Mouse (Mus musculus) heart, embryonic 10.5 days (tissue): Measurements from ENCODE around the gene Nmur1. TPM values are rescaled to one million over a fixed set of nuclear protein-coding genes. Genes with fewer than 3 reads are reported as not detected.
"Not testable (repeated sequence)": the region's sequence is repeated elsewhere in the genome, so short reads cannot be mapped to it uniquely, and the experiment has no call there.

ENCODE experiments used
- DNase-seq: peaks from one replicate; pipeline ENCODE4 v3.0.0-alpha.2; 2017; ENCODE audit warnings: low spot score
- H3K27ac ChIP-seq: fragments of 300-500 bp; sonication (generic); 2 replicates; pipeline ENCODE4 v1.5.1; 2016; ENCODE audit warnings: mild to moderate bottlenecking
- H3K27me3 ChIP-seq: fragments of 300-500 bp; sonication (generic); 2 replicates; pipeline ENCODE4 v1.6.1; 2016; ENCODE audit warnings: mild to moderate bottlenecking; ENCODE audit not compliant: poor library complexity, insufficient read depth, severe bottlenecking
- H3K36me3 ChIP-seq: fragments of 300-500 bp; sonication (generic); 2 replicates; pipeline ENCODE4 v1.6.1; 2016; ENCODE audit warnings: mild to moderate bottlenecking, moderate library complexity
- H3K4me1 ChIP-seq: fragments of 300-500 bp; sonication (generic); 2 replicates; pipeline ENCODE4 v1.6.1; 2016; ENCODE audit warnings: mild to moderate bottlenecking
- H3K4me3 ChIP-seq: fragments of 300-500 bp; sonication (generic); 2 replicates; pipeline ENCODE4 v1.5.1; 2016; ENCODE audit warnings: mild to moderate bottlenecking, moderate library complexity
- H3K9me3 ChIP-seq: fragments of 300-500 bp; sonication (generic); 2 replicates; pipeline ENCODE4 v1.6.1; 2016; ENCODE audit warnings: mild to moderate bottlenecking, moderate library complexity
- WGBS: fragments of 180-500 bp; shearing (Covaris S2); methylation state at CpG from one replicate; pipeline ENCODE4 v1.1.7; 2016; 5-methylcytosine and 5-hydroxymethylcytosine counted together
- polyA plus RNA-seq: library from polyadenylated mRNA; unstranded; fragments of >200 nt; fragmentation: Nextera tagmentation; extraction: Ambion mirVana; gene quantifications from 2 replicates; pipeline ENCODE4 v1.2.1, GENCODE M21; 2016

Nmur1 gene
- polyA plus RNA-seq = 0.10 TPM in 1 of 2 replicates, not detected in the other

DNA sequence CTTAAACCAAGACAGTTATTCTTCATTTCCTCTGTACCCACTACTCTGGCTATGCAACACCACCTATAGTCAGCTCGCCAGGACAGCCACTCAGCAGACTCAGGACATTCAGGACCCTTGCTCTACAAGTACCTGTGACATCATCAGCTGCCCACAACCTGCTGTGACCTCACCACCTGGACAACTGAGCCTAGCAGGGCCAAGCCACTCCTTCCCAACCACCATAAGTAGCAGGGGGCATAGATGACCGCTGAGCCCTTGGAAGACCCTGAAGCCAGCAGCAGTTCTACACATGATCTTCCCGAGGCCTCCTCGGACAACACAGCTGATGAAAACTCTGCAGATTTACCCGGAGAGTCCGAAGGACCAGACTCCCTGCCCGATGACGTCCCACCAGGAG, at the start of gene Nmur1, which contains the start of gene Tex44:
TSS of gene Nmur1 (minus strand) at position 101 of the 400 bp plus-strand sequence.
TSS of gene Tex44 (plus strand) at position 202 of the 400 bp plus-strand sequence.
- H3K4me3 ChIP-seq = peak within 1 kb of the TSS; percentile 33; the same call in 1 of the 2 replicates
- H3K4me1 ChIP-seq = peaks cover 14% of the 10 kb centered on the region
- 82% methylated on average over 8 of the region's 8 CpGs for WGBS
- H3K9me3 ChIP-seq = no peaks in the 10 kb centered on the region
- DNase-seq = no peak
- no peaks in the 10 kb centered on the region for H3K36me3 ChIP-seq
- H3K27ac ChIP-seq = peak within 1 kb of the TSS; percentile 37; the same call in 1 of the 2 replicates
- H3K27me3 ChIP-seq = no peaks in the 10 kb centered on the region

DNA sequence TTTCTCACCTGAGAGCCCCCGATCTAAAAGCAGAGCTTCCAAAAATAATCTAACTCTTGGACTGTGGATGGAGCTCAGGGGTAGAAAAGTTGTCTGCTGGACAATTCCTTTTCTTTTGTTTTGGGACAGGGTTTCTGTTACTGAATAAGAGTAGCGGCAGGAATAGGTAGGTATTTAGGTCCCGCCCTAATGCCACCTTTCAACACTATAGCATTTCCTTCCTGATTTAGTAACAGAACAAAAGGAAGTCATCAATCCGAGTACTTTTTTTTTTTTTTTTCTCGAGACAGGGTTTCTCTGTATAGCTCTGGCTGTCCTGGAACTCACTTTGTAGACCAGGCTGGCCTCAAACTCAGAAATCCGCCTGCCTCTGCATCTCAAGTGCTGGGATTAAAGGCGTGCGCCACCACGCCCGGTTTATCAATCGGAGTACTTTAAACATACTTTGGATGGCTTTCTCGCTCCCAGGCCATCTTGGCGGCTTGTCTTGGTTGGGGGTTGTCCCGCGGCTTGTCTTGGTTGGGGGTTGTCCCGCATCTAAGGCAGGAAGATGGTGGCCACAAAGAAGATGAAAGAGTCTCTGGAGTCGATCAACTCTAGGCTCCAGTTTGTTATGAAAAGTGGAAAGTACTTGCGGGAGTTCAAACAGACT, 47.2 kb upstream of the Nmur1 start:
- Histone ChIP-seq H3K9me3 (no peaks in the 10 kb centered on the region), H3K4me1 (peaks cover 33% of the 10 kb centered on the region), H3K4me3 (no peak overlapping the region), H3K36me3 (no peaks in the 10 kb centered on the region), H3K27ac (peak overlapping the region; percentile 96), H3K27me3 (no peaks in the 10 kb centered on the region)
- no peak for DNase-seq
- WGBS = 83% methylated on average over 18 of the region's 18 CpGs

DNA sequence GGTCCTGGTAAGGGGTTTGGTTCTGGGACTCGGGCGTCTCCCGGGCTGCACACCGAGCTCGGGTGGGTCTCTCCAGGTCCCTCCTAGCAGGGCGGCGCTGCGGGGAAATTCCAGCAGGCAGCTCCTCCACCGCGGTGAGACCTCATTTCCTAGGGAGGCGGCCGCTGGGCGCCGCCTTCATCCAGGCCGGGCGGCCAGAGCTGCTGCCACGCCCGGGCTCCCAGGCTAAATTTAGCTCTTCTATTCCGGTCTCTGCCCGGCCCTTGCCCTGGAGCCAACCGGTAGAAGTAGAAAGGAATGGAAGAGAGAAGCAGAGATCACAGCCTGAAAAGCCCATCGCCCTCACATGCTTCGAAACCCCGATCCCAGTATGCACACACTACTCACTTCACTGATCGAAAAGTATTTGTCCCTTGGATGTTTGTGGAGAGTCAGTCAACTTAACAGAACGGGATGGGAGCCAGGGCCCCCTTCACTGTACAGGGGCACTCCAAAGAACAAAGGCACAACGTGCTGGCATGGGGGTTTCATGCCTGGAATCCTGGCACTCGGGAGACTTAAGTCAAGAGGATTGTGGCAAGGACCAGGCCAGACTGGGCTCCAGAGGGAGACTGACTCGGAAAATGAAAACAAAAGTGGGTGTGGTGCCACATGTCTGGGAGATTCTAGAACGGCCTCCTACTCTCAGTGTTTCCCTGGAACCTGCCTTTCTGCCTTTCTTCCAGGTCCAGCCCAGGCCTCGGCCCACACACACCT, 46.3 kb upstream of the Nmur1 start:
- WGBS = 8% methylated on average over 30 of the region's 31 CpGs
- Histone ChIP-seq H3K27ac (peak overlapping the region; percentile 96), H3K36me3 (no peaks in the 10 kb centered on the region), H3K27me3 (no peaks in the 10 kb centered on the region), H3K9me3 (no peaks in the 10 kb centered on the region), H3K4me3 (peak overlapping the region; percentile 47), H3K4me1 (peaks cover 33% of the 10 kb centered on the region)
- peak; percentile 94 for DNase-seq

DNA sequence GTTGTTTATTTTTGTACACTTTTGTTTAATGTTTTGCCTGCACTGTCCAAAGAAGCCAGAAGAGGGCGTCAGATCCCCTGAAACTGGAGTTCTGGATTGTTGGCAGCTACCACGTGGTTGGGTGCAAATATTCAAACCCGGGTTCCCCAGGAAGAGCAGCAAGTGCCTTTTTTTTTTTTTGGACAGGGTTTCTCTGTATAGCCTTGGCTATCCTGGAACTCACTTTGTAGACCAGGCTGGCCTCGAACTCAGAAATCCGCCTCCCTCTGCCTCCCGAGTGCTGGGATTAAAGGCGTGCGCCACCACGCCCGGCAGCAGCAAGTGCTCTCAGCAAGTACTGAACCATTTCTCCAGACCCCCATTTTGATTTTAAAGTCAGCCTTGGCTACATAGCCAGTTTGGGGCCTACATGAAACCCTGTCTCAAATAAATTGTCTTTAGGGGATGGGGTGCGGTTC, 45.5 kb upstream of the Nmur1 start:
- not testable (repeated sequence) for H3K36me3 ChIP-seq, H3K9me3 ChIP-seq
- WGBS = 60% methylated on average over 11 of the region's 11 CpGs

DNA sequence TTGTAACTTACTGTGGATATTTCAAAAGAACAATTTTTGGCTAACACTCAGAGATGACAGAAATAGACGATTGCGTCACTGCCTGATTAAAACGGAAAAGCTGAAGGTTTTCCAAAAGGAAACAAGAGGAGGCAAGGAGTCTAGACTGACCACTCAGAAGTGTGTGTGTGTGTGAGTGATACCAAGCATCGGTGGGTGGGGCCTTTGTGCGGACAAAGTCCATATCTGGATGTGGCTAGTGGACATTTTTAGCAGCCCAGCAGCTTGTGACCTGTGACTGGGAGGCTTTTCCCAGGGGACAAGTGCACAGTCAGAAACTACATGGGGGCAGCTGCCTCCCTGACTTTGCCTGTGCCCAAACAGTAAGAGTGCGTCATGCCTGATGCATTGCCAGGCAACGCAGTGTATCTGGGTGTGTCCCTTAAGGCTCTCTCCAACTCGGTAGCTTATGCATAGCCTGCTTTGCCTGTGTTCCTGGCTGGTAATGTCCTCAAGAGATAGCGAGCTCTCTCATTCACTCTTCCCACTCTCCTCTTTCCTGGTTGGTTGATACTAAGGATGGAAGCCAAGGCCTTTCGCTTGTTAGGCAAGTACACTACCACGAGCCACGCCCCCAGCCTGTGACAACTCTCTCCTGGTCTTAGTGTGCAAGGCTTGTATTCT, 44.6 kb upstream of the Nmur1 start:
- peak overlapping the region; percentile 96 for H3K27ac ChIP-seq
- no peaks in the 10 kb centered on the region for H3K27me3 ChIP-seq
- peaks cover 33% of the 10 kb centered on the region for H3K4me1 ChIP-seq
- peak; percentile 97 for DNase-seq
- 20% methylated on average over 12 of the region's 12 CpGs for WGBS
- no peaks in the 10 kb centered on the region for H3K9me3 ChIP-seq
- no peaks in the 10 kb centered on the region for H3K36me3 ChIP-seq
- peak overlapping the region; percentile 25; the same call in 1 of the 2 replicates for H3K4me3 ChIP-seq

More for the DNA sequence above, 45.5 kb upstream of the Nmur1 start:
- H3K4me3 ChIP-seq, H3K27me3 ChIP-seq, DNase-seq: not testable (repeated sequence)
- Histone ChIP-seq H3K4me1 (peaks cover 33% of the 10 kb centered on the region), H3K27ac (peak overlapping the region; percentile 96)

DNA sequence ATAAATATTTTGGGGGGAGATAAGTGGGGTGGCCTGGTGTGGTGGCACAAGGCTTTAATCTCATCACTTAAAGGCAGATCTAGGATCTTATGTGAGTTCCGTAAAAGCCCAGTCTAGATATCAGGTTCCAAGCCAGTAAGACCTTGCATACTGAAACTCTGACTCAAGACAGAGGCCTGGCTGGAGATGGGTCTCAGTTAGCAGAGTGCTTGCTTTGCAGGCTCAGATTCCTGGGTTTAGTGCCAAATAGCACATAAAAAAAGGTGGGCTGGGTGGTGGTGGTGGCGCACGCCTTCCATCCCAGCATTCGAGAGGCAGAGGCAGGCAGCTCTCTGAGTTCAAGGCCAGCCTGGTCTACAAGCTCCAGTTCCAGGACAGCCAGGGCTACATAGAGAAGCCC, 43.8 kb upstream of the Nmur1 start:
- no peaks in the 10 kb centered on the region for H3K27me3 ChIP-seq
- H3K9me3 ChIP-seq = no peaks in the 10 kb centered on the region
- H3K4me1 ChIP-seq = peaks cover 38% of the 10 kb centered on the region
- DNase-seq = no peak
- WGBS = 93% methylated on average over 4 of the region's 4 CpGs
- peak overlapping the region; percentile 96 for H3K27ac ChIP-seq
- H3K4me3 ChIP-seq = no peak overlapping the region
- H3K36me3 ChIP-seq = no peaks in the 10 kb centered on the region

DNA sequence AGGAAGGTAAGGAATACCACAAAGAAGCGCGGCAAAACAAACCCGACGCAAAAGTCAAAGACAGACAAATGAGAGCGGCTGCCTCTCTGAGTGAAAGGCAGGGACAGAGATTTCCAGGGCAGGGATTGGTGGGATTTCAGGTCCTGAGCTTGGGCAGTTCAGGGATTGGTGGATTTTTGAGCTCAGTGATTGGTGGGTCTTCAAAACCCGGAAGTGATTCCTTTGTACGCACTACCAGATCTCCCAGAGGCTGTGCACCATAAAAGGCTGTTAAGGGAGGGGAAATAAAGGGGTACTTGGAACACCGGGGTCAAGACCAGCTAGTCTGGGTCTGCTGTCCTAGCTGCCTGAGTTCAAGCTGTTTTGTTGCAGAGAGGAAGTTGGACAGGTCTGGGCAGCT, 41.4 kb upstream of the Nmur1 start:
- Histone ChIP-seq H3K4me3 (no peak overlapping the region), H3K9me3 (no peaks in the 10 kb centered on the region), H3K27ac (no peak overlapping the region), H3K27me3 (no peaks in the 10 kb centered on the region), H3K4me1 (peaks cover 39% of the 10 kb centered on the region), H3K36me3 (no peaks in the 10 kb centered on the region)
- WGBS = 78% methylated on average over 8 of the region's 8 CpGs
- DNase-seq = no peak

DNA sequence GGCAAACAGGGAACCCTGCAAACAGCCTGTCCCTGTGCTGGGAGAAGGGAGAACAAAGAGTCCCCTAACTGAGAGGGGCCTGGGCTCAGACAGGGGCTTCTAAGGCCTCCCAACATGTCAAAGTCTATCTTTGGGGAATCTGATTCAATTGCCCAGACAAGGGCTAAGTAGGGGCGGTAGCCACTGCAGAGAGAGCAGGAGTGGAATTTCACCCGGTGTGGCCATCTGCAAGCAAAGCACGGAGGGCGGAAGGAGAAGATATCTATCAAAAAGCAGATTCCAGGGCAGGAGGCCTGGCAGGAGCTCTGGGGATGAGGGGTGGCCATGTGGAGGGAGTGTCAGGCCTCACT, 38.8 kb upstream of the Nmur1 start:
- Histone ChIP-seq H3K27me3 (no peaks in the 10 kb centered on the region), H3K27ac (peak overlapping the region; percentile 87), H3K4me1 (peaks cover 15% of the 10 kb centered on the region), H3K4me3 (no peak overlapping the region), H3K9me3 (no peaks in the 10 kb centered on the region), H3K36me3 (no peaks in the 10 kb centered on the region)
- 22% methylated on average over 4 of the region's 4 CpGs for WGBS
- no peak for DNase-seq

DNA sequence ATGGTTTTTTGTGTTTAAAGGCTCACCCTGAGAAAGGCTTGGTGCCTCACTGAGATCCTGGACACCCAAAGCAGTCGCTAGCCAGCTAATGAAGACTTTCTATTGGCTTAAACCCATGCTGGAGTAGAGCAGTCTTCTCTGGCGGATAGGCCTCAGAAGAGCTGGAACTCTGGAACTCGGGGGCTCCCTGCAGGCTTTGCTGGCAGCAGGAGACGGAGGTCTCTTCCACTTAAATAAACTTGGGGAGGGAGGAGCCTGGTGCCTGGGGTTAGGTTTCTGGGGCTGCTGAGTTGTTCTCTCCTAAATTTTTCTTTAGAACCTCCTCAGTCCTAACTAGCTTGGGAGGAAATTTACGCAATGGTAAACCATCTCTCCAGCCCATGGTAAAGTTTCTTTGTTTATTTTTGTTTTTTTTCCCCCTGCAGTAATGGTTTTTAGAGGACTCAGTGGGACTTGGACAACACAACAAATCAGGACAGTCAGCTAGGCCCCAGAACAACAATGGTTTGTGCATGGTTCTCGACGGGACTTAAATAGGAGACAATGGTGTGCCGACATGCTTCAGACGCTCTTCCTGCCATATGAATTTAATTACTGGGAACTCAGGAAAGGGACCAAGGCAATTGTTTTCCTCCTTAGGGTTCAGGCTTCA, 38.3 kb upstream of the Nmur1 start:
- no peak for DNase-seq
- WGBS = 62% methylated on average over 9 of the region's 9 CpGs
- H3K4me1 ChIP-seq = peaks cover 12% of the 10 kb centered on the region
- no peaks in the 10 kb centered on the region for H3K9me3 ChIP-seq
- no peaks in the 10 kb centered on the region for H3K27me3 ChIP-seq
- H3K27ac ChIP-seq = peak overlapping the region; percentile 87
- no peaks in the 10 kb centered on the region for H3K36me3 ChIP-seq
- H3K4me3 ChIP-seq = no peak overlapping the region

DNA sequence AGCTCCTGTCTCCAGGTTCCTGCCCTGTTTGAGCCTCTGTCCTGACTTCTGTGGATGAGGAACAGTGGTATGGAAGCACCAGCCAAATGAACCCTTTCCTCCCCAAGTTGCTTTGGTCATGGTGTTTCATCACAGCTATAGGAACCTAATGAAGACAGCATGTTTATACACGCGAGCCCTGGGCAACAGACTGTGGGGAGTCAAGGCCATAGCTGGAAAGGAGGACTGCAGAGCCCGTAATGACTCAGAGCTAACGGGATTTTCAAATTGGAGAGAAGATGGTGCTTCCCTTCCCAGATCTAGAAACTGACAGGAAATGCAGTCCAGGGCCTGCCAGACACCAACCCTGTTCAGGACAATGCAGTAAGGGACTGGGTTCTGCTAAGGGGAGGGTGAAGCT, 33.3 kb upstream of the Nmur1 start:
- whole genome bisulfite sequencing = 79% methylated on average over 4 of the region's 4 CpGs
- H3K27me3 ChIP-seq = no peaks in the 10 kb centered on the region
- H3K36me3 ChIP-seq = no peaks in the 10 kb centered on the region
- H3K9me3 ChIP-seq = no peaks in the 10 kb centered on the region
- DNase-seq = no peak
- 0 out of 2 replicates have a peak, but pooled peaks cover 3% of the 10 kb centered on the region for H3K4me1 ChIP-seq
- no peak overlapping the region for H3K27ac ChIP-seq
- no peak overlapping the region for H3K4me3 ChIP-seq

DNA sequence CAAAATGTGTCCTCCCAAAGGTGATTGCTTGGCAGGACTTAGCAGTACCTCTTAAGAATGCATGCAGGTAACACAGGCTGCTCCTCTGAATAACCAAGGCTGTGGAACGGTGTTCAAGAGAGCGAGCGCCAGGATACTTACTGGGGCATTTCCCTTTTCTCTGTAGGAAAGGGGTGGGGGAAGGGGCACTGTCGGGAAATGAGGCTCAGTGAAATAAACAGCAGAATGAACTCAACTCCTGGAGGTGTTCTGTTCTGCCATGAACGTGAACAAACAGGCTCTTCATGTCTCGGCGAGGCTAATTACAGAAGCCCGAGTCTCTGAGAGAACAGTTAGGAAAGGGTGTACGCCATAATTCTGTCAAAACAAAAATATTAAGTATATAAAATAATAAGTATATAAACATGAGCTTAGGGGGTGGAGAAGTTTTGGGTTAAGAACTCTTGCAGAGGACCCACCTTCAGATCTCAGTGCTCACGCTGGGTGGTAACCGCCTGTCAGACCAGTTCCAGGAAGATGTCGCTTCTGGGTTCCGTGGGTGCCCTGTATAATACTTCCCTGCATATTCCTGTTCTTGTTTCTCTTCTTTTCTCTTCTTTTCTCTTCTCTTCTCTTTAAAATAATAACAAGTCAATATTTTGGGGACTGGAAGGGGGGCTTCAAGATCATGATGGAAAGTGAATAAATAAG, 31.0 kb upstream of the Nmur1 start:
- Histone ChIP-seq H3K27me3 (no peaks in the 10 kb centered on the region), H3K4me3 (no peak overlapping the region), H3K27ac (no peak overlapping the region), H3K4me1 (no peaks in the 10 kb centered on the region), H3K36me3 (no peaks in the 10 kb centered on the region), H3K9me3 (no peaks in the 10 kb centered on the region)
- 68% methylated on average over 13 of the region's 13 CpGs for WGBS
- DNase-seq = no peak

DNA sequence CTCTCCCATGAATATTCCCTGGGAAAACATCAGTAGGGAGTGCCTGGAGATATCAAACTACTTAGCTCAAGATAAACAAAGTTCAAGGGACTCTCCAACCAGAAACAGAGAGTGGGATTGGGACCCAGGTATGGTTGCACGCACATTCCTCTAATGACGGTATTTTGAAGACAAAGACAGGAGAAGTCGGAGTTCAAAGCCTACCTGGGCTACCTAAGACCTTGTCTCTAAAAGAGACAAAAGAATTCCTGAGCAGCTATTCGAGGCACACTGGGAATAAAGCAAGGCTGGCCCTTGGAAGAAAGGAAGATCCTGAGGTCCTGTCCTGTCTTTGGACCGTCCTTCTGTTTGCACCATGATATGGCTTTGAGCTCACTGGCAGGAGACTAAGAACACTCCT, 26.7 kb upstream of the Nmur1 start:
- Histone ChIP-seq H3K4me3 (no peak overlapping the region), H3K27ac (0 out of 2 replicates have a peak overlapping the region, but pooled peaks have one; percentile 13), H3K4me1 (peaks cover 7% of the 10 kb centered on the region), H3K36me3 (no peaks in the 10 kb centered on the region), H3K27me3 (no peaks in the 10 kb centered on the region), H3K9me3 (no peaks in the 10 kb centered on the region)
- DNase-seq = no peak
- 71% methylated on average over 5 of the region's 5 CpGs for WGBS
